Mouse (Mus musculus) ES-Bruce4 (cell line): ENCODE data around the gene Cox8a. TPM values are rescaled to one million over a fixed set of nuclear protein-coding genes. Genes with fewer than 3 reads are reported as not detected.

ENCODE experiments used
- H3K27ac ChIP-seq: 2 replicates; pipeline ENCODE4 v1.5.1; 2012; ENCODE audit warnings: low read length, inconsistent platforms; ENCODE audit not compliant: insufficient read depth
- H3K27me3 ChIP-seq: 2 replicates; pipeline ENCODE4 v1.6.1; 2012; ENCODE audit warnings: mild to moderate bottlenecking, low read length, inconsistent platforms; ENCODE audit not compliant: control insufficient read depth, poor library complexity, insufficient read depth, severe bottlenecking
- H3K36me3 ChIP-seq: 2 replicates; pipeline ENCODE4 v1.6.1; 2012; ENCODE audit warnings: inconsistent platforms, mild to moderate bottlenecking, low read length, moderate library complexity; ENCODE audit not compliant: control insufficient read depth, poor library complexity, insufficient read depth, severe bottlenecking
- H3K4me1 ChIP-seq: one replicate; pipeline ENCODE4 v1.8.1; 2011; ENCODE audit warnings: low read length; ENCODE audit not compliant: control insufficient read depth, insufficient read depth
- H3K4me3 ChIP-seq: 2 replicates; pipeline ENCODE4 v1.5.1; 2011; ENCODE audit warnings: low read depth, mild to moderate bottlenecking, low read length
- H3K9ac ChIP-seq: 2 replicates; pipeline ENCODE4 v1.6.1; 2012; ENCODE audit warnings: low read depth, mild to moderate bottlenecking, inconsistent platforms; ENCODE audit not compliant: poor library complexity, severe bottlenecking
- H3K9me3 ChIP-seq: replicated peaks from 2 replicates; pipeline ENCODE4 v1.6.1; 2012; ENCODE audit warnings: mild to moderate bottlenecking, low read length, inconsistent platforms; ENCODE audit not compliant: control insufficient read depth, poor library complexity, insufficient read depth, severe bottlenecking
- CTCF ChIP-seq: IDR thresholded peaks from one replicate; pipeline ENCODE4 v1.8.1; 2011; ENCODE audit warnings: low read depth, low read length
- EP300 ChIP-seq: IDR thresholded peaks from 2 replicates; pipeline ENCODE4 v1.6.1; 2011; ENCODE audit warnings: low read depth, low read length; ENCODE audit not compliant: insufficient read depth
- POLR2A ChIP-seq: IDR thresholded peaks from one replicate; pipeline ENCODE4 v1.8.1; 2011; ENCODE audit warnings: low read length; ENCODE audit not compliant: insufficient read depth
- polyA plus RNA-seq: library from polyadenylated mRNA; stranded (reverse); fragments of >200 nt; gene quantifications from 2 replicates; pipeline ENCODE4 v1.2.4, GENCODE M21; 2011; ENCODE audit warnings: low read depth; ENCODE audit not compliant: missing spikeins, insufficient read depth, insufficient read length

The Cox8a gene
- polyA plus RNA-seq, 1 experiment, result 584 TPM

- H3K9me3 ChIP-seq, result no peaks in the 10 kb centered on the region
- H3K27ac ChIP-seq, result no peak overlapping the region
- H3K4me1 ChIP-seq, result no peaks in the 10 kb centered on the region
- H3K9ac ChIP-seq, result no peak overlapping the region
- TF ChIP-seq POLR2A (no peak), CTCF (no peak), EP300 (no peak)
- no peak overlapping the region for H3K4me3 ChIP-seq
- H3K27me3 ChIP-seq, result no peaks in the 10 kb centered on the region
- peaks cover 40% of the 10 kb centered on the region for H3K36me3 ChIP-seq
Observed at GRCm38 (mm10) chr19:7226511-7226914, 9.1 kb upstream of the Cox8a start.

- H3K4me1 ChIP-seq, result no peaks in the 10 kb centered on the region
- H3K36me3 ChIP-seq, result peaks cover 28% of the 10 kb centered on the region
- no peaks in the 10 kb centered on the region for H3K9me3 ChIP-seq
Observed at GRCm38 (mm10) chr19:7225096-7225690, 7.8 kb upstream of the Cox8a start.

GRCm38 (mm10) chr19:7224253-7224652 lies 6.8 kb upstream of the Cox8a start:
- TF ChIP-seq CTCF (no peak), EP300 (no peak), POLR2A (no peak)

More at GRCm38 (mm10) chr19:7225096-7225690, 7.8 kb upstream of the Cox8a start:
- no peak overlapping the region for H3K9ac ChIP-seq
- H3K4me3 ChIP-seq, result no peak overlapping the region
- H3K27me3 ChIP-seq, result no peaks in the 10 kb centered on the region
- H3K27ac ChIP-seq, result no peak overlapping the region
- TF ChIP-seq POLR2A (no peak), CTCF (no peak), EP300 (no peak)

GRCm38 (mm10) chr19:7223488-7223887 lies 6.1 kb upstream of the Cox8a start:
- Histone ChIP-seq H3K9ac (no peak overlapping the region), H3K4me3 (no peak overlapping the region), H3K4me1 (no peaks in the 10 kb centered on the region), H3K36me3 (peaks cover 18% of the 10 kb centered on the region), H3K9me3 (no peaks in the 10 kb centered on the region), H3K27ac (no peak overlapping the region), H3K27me3 (no peaks in the 10 kb centered on the region)
- TF ChIP-seq POLR2A (no peak), CTCF (no peak), EP300 (no peak)

More at GRCm38 (mm10) chr19:7224253-7224652, 6.8 kb upstream of the Cox8a start:
- H3K36me3 ChIP-seq, result peaks cover 22% of the 10 kb centered on the region
- no peak overlapping the region for H3K9ac ChIP-seq
- no peaks in the 10 kb centered on the region for H3K27me3 ChIP-seq
- no peak overlapping the region for H3K4me3 ChIP-seq
- H3K9me3 ChIP-seq, result no peaks in the 10 kb centered on the region
- H3K27ac ChIP-seq, result no peak overlapping the region
- no peaks in the 10 kb centered on the region for H3K4me1 ChIP-seq

GRCm38 (mm10) chr19:7222196-7222595 lies 4.8 kb upstream of the Cox8a start:
- H3K4me1 ChIP-seq, result no peaks in the 10 kb centered on the region
- TF ChIP-seq EP300, result no peak
- no peak for TF ChIP-seq POLR2A
- TF ChIP-seq CTCF, result no peak
- no peak overlapping the region for H3K9ac ChIP-seq
- no peak overlapping the region for H3K27ac ChIP-seq
- peaks cover 5% of the 10 kb centered on the region for H3K36me3 ChIP-seq
- H3K9me3 ChIP-seq, result no peaks in the 10 kb centered on the region
- no peaks in the 10 kb centered on the region for H3K27me3 ChIP-seq
- H3K4me3 ChIP-seq, result no peak overlapping the region

- Histone ChIP-seq H3K4me1 (no peaks in the 10 kb centered on the region), H3K9me3 (no peaks in the 10 kb centered on the region), H3K9ac (no peak overlapping the region), H3K27me3 (no peaks in the 10 kb centered on the region), H3K27ac (no peak overlapping the region), H3K36me3 (peaks cover 21% of the 10 kb centered on the region), H3K4me3 (no peak overlapping the region)
- TF ChIP-seq CTCF, result no peak
- no peak for TF ChIP-seq POLR2A
- TF ChIP-seq EP300, result no peak
Observed at GRCm38 (mm10) chr19:7218753-7219152, 1.3 kb upstream of the Cox8a start.
